Mouse (Mus musculus) heart, adult 2 months (tissue): ENCODE results near the gene Rab24. TPM values are rescaled to one million over a fixed set of nuclear protein-coding genes. Genes with fewer than 3 reads are reported as not detected.

Source experiments
- DNase-seq, 2 experiments: peaks; one replicate each; pipeline ENCODE4 v3.0.0; 2021
- H3K27ac ChIP-seq: fragments of 200-600 bp; 2 replicates; pipeline ENCODE4 v1.8.1; 2022
- H3K27me3 ChIP-seq: fragments of 200-500 bp; 2 replicates; pipeline ENCODE4 v1.6.1; 2012; ENCODE audit warnings: mild to moderate bottlenecking, low read length, inconsistent platforms, mixed read lengths; ENCODE audit not compliant: control insufficient read depth, insufficient read depth
- H3K36me3 ChIP-seq: fragments of 200-500 bp; 2 replicates; pipeline ENCODE4 v1.6.1; 2012; ENCODE audit warnings: low read length, inconsistent platforms; ENCODE audit not compliant: control insufficient read depth, insufficient read depth
- H3K4me1 ChIP-seq: fragments of 200-500 bp; 2 replicates; pipeline ENCODE4 v1.6.1; 2011; ENCODE audit warnings: low read length; ENCODE audit not compliant: control insufficient read depth, insufficient read depth
- H3K4me3 ChIP-seq: fragments of 200-600 bp; 2 replicates; pipeline ENCODE4 v1.8.1; 2022
- H3K79me2 ChIP-seq: fragments of 200-500 bp; replicated peaks from 2 replicates; pipeline ENCODE4 v1.6.1; 2012; ENCODE audit warnings: mild to moderate bottlenecking, inconsistent platforms, low read length, moderate library complexity, mixed read lengths; ENCODE audit not compliant: control insufficient read depth, insufficient read depth
- H3K9ac ChIP-seq: fragments of 200-500 bp; 2 replicates; pipeline ENCODE4 v1.6.1; 2012; ENCODE audit warnings: low read depth, mild to moderate bottlenecking, control low read depth, inconsistent platforms, low read length, mixed read lengths
- CTCF ChIP-seq: fragments of 200-600 bp; IDR thresholded peaks from 2 replicates; pipeline ENCODE4 v1.8.1; 2022; ENCODE audit warnings: antibody characterized with exemption, mild to moderate bottlenecking, moderate library complexity
- EP300 ChIP-seq: fragments of 200-500 bp; IDR thresholded peaks from 2 replicates; pipeline ENCODE4 v1.6.1; 2011; ENCODE audit warnings: low read depth, low read length, control low read depth; ENCODE audit not compliant: insufficient read depth
- POLR2A ChIP-seq: fragments of 200-500 bp; IDR thresholded peaks from 2 replicates; pipeline ENCODE4 v1.6.1; 2011; ENCODE audit warnings: mild to moderate bottlenecking, low read depth, low read length, control low read depth; ENCODE audit not compliant: insufficient read depth
- WGBS: fragments of 180-500 bp; shearing (Covaris S2); methylation state at CpG from one replicate; pipeline ENCODE4 v1.1.7; 2018; 5-methylcytosine and 5-hydroxymethylcytosine counted together
- intact Hi-C: fragments of 180-260 bp; cut with DNase I; formaldehyde crosslinking; loops from one replicate; pipeline ENCODE4 v1.15.1; 2025
- polyA plus RNA-seq: library from polyadenylated mRNA; depleted of rRNA; stranded (reverse); fragments of >200 nt; gene quantifications from 2 replicates; pipeline ENCODE4 v1.2.3, GENCODE M21; 2012
- total RNA-seq, 2 experiments: library from RNA; stranded (reverse); gene quantifications; 2 replicates each; pipeline ENCODE4 v1.2.3; 2021

Gene Rab24
- total and polyA plus RNA-seq, 3 experiments: 29.1 to 60.6 (median 37.2) TPM

- H3K9ac ChIP-seq: no peak overlapping the region
- intact Hi-C loops: no loop called here
- no peaks in the 10 kb centered on the region for H3K27me3 ChIP-seq
- TF ChIP-seq EP300 (no peak), CTCF (peak; percentile 37)
- H3K27ac ChIP-seq: no peak overlapping the region
- 43% methylated on average over 14 of the region's 14 CpGs for WGBS
- no peaks in the 10 kb centered on the region for H3K36me3 ChIP-seq
- DNase-seq: no peak
- H3K4me1 ChIP-seq: peaks cover 2% of the 10 kb centered on the region; the same call in 1 of the 2 replicates
- peak overlapping the region; percentile 60 for H3K4me3 ChIP-seq
- H3K79me2 ChIP-seq: no peaks in the 10 kb centered on the region
Observed at GRCm38 (mm10) chr13:55330567-55331400, 9.0 kb upstream of the Rab24 start.

- Histone ChIP-seq H3K9ac (peak within 1 kb of the TSS; percentile 51), H3K79me2 (no peaks in the 10 kb centered on the region), H3K4me1 (peaks cover 2% of the 10 kb centered on the region; the same call in 1 of the 2 replicates), H3K4me3 (peak within 1 kb of the TSS; percentile 60), H3K36me3 (no peaks in the 10 kb centered on the region), H3K27me3 (no peaks in the 10 kb centered on the region), H3K27ac (no peak within 1 kb of the TSS)
- peak; percentile 89 to 90 for DNase-seq
- TF ChIP-seq EP300: no peak
- TF ChIP-seq POLR2A: no peak
- intact Hi-C loops: loop anchor here (2.0 to 10.0 kb wide), 2 partner anchors 33 to 225 kb away; partner anchors contain the start of genes Lman2, Uimc1 and Zfp346
- under 1% methylated on average over 72 of the region's 82 CpGs for WGBS
Observed at GRCm38 (mm10) chr13:55329683-55330566, 8.2 kb upstream of the Rab24 start, which contains the start of gene Mxd3. Gene Mxd3 (minus strand): TSS chr13:55329823.

GRCm38 (mm10) chr13:55329109-55329682 is 7.5 kb upstream of the Rab24 start:
- Histone ChIP-seq H3K9ac (peak overlapping the region; percentile 32; the same call in 1 of the 2 replicates), H3K79me2 (no peaks in the 10 kb centered on the region), H3K4me3 (peak overlapping the region; percentile 60), H3K27me3 (no peaks in the 10 kb centered on the region), H3K36me3 (no peaks in the 10 kb centered on the region), H3K27ac (no peak overlapping the region), H3K4me1 (peaks cover 2% of the 10 kb centered on the region; the same call in 1 of the 2 replicates)
- intact Hi-C loops: loop anchor here (2.0 to 10.0 kb wide), 2 partner anchors 34 to 224 kb away; partner anchors contain the start of genes Lman2, Uimc1 and Zfp346
- TF ChIP-seq CTCF (no peak), EP300 (no peak), POLR2A (no peak)
- WGBS: 2% methylated on average over 29 of the region's 29 CpGs
- peak in 1 of 2 experiments; percentile 47 for DNase-seq

- WGBS: 84% methylated on average over 4 of the region's 4 CpGs
- no peaks in the 10 kb centered on the region for H3K36me3 ChIP-seq
- no peak overlapping the region for H3K9ac ChIP-seq
- DNase-seq: no peak
- H3K27ac ChIP-seq: no peak overlapping the region
- intact Hi-C loops: loop anchor here (2.0 to 10.0 kb wide), 2 partner anchors 34 to 224 kb away; partner anchors contain the start of genes Lman2, Uimc1 and Zfp346
- TF ChIP-seq POLR2A: no peak
- TF ChIP-seq CTCF: no peak
- TF ChIP-seq EP300: no peak
- H3K27me3 ChIP-seq: no peaks in the 10 kb centered on the region
- peaks cover 2% of the 10 kb centered on the region; the same call in 1 of the 2 replicates for H3K4me1 ChIP-seq
- no peaks in the 10 kb centered on the region for H3K79me2 ChIP-seq
- H3K4me3 ChIP-seq: no peak overlapping the region
Observed at GRCm38 (mm10) chr13:55328641-55329040, 6.9 kb upstream of the Rab24 start.

GRCm38 (mm10) chr13:55328171-55328570 is 6.4 kb upstream of the Rab24 start:
- 84% methylated on average over 6 of the region's 6 CpGs for WGBS
- H3K9ac ChIP-seq: no peak overlapping the region
- H3K27me3 ChIP-seq: no peaks in the 10 kb centered on the region
- peaks cover 2% of the 10 kb centered on the region; the same call in 1 of the 2 replicates for H3K4me1 ChIP-seq
- DNase-seq: no peak
- no peaks in the 10 kb centered on the region for H3K36me3 ChIP-seq
- no peak overlapping the region for H3K27ac ChIP-seq
- H3K79me2 ChIP-seq: no peaks in the 10 kb centered on the region
- TF ChIP-seq EP300 (no peak), POLR2A (no peak), CTCF (no peak)
- H3K4me3 ChIP-seq: no peak overlapping the region
- intact Hi-C loops: loop anchor here (2.0 to 10.0 kb wide), 2 partner anchors 35 to 223 kb away; partner anchors contain the start of genes Lman2, Uimc1 and Zfp346
